Comparison of ENCODE assay signal across 7 mouse cellular contexts in the genomic region with DNA sequence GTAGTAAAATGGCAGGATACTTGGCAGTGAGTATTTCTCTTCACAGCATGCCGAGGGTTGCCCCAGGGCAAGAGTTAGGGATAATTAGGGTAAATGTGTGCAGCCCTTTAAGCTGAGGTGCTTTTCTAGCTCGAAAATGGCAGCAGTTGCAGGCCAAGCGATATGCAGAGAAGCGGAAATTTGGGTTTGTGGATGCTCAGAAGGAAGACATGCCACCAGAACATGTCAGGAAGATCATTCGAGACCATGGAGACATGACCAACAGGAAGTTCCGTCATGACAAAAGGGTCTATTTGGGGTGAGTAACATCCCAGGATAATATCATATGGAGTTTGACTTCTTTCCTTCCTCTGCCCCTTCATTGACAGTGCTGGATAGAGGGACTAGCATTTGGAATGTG. TPM values are rescaled to one million over a fixed set of nuclear protein-coding genes. Genes with fewer than 3 reads are reported as not detected.
A peak's percentile ranks its signal among the peaks of the same experiment; 100 is the strongest.
DNase-seq lines count a peak whose midpoint lies in the region; ATAC-seq and TF ChIP-seq lines count a peak whose summit lies in the region.

No protein-coding gene starts in this region.

- no peak for DNase-seq in lung, postnatal 14 days
- no peak for DNase-seq in right cerebral cortex, adult 18-20 months
- no peak for DNase-seq in adrenal gland, postnatal 14 days

- peak overlapping the region; percentile 83 for H3K4me3 ChIP-seq in lung, embryonic 15.5 days
- H3K4me3 ChIP-seq in embryonic facial prominence, embryonic 13.5 days: peak overlapping the region; percentile 98
- H3K4me3 ChIP-seq in intestine, postnatal 0 days (ENCODE audit: low read depth, low read length): peak overlapping the region; percentile 91
- H3K4me3 ChIP-seq in olfactory bulb, adult 2 months (ENCODE audit: insufficient read depth, low read depth, low read length): peak overlapping the region; percentile 75

- H3K9ac ChIP-seq in lung, embryonic 15.5 days: peak overlapping the region; percentile 91
- H3K9ac ChIP-seq in embryonic facial prominence, embryonic 13.5 days: peak overlapping the region; percentile 99
- H3K9ac ChIP-seq in intestine, postnatal 0 days (ENCODE audit: low read depth, low read length): peak overlapping the region; percentile 92

- no peak for TF ChIP-seq CTCF in intestine, postnatal 0 days (IDR thresholded peaks at IDR 0.05; ENCODE audit: low read depth)
- no peak for TF ChIP-seq CTCF in olfactory bulb, adult 2 months (IDR thresholded peaks at IDR 0.05; ENCODE audit: insufficient read depth, low read depth, low read length)

- WGBS in lung, embryonic 15.5 days: 32% methylated on average over 6 of the region's 6 CpGs
- WGBS in embryonic facial prominence, embryonic 13.5 days: 17% methylated on average over 6 of the region's 6 CpGs
- 28% methylated on average over 6 of the region's 6 CpGs for WGBS in intestine, postnatal 0 days
- 28% methylated on average over 6 of the region's 6 CpGs for WGBS in olfactory bulb, adult 2 months

- no peak overlapping the region for H3K27ac ChIP-seq in lung, embryonic 15.5 days
- peak overlapping the region; percentile 30; the same call in 1 of the 2 replicates for H3K27ac ChIP-seq in embryonic facial prominence, embryonic 13.5 days
- no peak overlapping the region for H3K27ac ChIP-seq in intestine, postnatal 0 days (ENCODE audit: low read depth, low read length)
- no peak overlapping the region for H3K27ac ChIP-seq in olfactory bulb, adult 2 months (ENCODE audit: insufficient read depth, low read depth, low read length)

- H3K27me3 ChIP-seq in lung, embryonic 15.5 days: no peaks in the 10 kb centered on the region
- H3K27me3 ChIP-seq in embryonic facial prominence, embryonic 13.5 days: no peaks in the 10 kb centered on the region
- no peaks in the 10 kb centered on the region for H3K27me3 ChIP-seq in intestine, postnatal 0 days (replicated peaks; ENCODE audit: control insufficient read depth, insufficient read depth, low read length)

- TF ChIP-seq POLR2A in olfactory bulb, adult 2 months (IDR thresholded peaks at IDR 0.05; ENCODE audit: insufficient read depth, low read depth, low read length): no peak

- peaks cover 13% of the 10 kb centered on the region for H3K4me1 ChIP-seq in lung, embryonic 15.5 days
- H3K4me1 ChIP-seq in embryonic facial prominence, embryonic 13.5 days: peaks cover 15% of the 10 kb centered on the region
- H3K4me1 ChIP-seq in intestine, postnatal 0 days (replicated peaks; ENCODE audit: control insufficient read depth, insufficient read depth, low read length): no peaks in the 10 kb centered on the region
- H3K4me1 ChIP-seq in olfactory bulb, adult 2 months (ENCODE audit: control insufficient read depth, insufficient read depth, low read length): peaks cover 2% of the 10 kb centered on the region

- ATAC-seq in lung, embryonic 15.5 days (ENCODE audit: borderline replicate concordance, extremely low read depth, low FRiP score, low TSS enrichment): no peak
- no peak for ATAC-seq in embryonic facial prominence, embryonic 13.5 days (ENCODE audit: insufficient number of reproducible peaks, insufficient read depth, low FRiP score, low TSS enrichment, low read depth)
- no peak for ATAC-seq in intestine, postnatal 0 days

- H3K9me3 ChIP-seq in lung, embryonic 15.5 days: no peaks in the 10 kb centered on the region
- H3K9me3 ChIP-seq in embryonic facial prominence, embryonic 13.5 days: no peaks in the 10 kb centered on the region
- H3K9me3 ChIP-seq in intestine, postnatal 0 days (ENCODE audit: control insufficient read depth): no peaks in the 10 kb centered on the region

- peaks cover 32% of the 10 kb centered on the region for H3K36me3 ChIP-seq in lung, embryonic 15.5 days
- peaks cover 32% of the 10 kb centered on the region for H3K36me3 ChIP-seq in embryonic facial prominence, embryonic 13.5 days
- H3K36me3 ChIP-seq in intestine, postnatal 0 days (ENCODE audit: control insufficient read depth, insufficient read depth): peaks cover 31% of the 10 kb centered on the region

- H3K4me2 ChIP-seq in lung, embryonic 15.5 days: peak overlapping the region; percentile 81
- H3K4me2 ChIP-seq in embryonic facial prominence, embryonic 13.5 days: peak overlapping the region; percentile 94
- peak overlapping the region; percentile 69 for H3K4me2 ChIP-seq in intestine, postnatal 0 days (replicated peaks; ENCODE audit: low read depth)

RNA-seq across cellular contexts. Expression of gene Prpf8, which starts 0.9 kb away (rescaled TPM):
- 56.9 and 57.3 TPM in 2 replicates for polyA plus RNA-seq in lung, embryonic 15.5 days (2015; fragmentation: Nextera tagmentation; extraction: Ambion mirVana)
- polyA plus RNA-seq in embryonic facial prominence, embryonic 13.5 days (2015; fragmentation: Nextera tagmentation; extraction: Ambion mirVana): 62.5 and 63.1 TPM in 2 replicates
- polyA plus RNA-seq in intestine, postnatal 0 days (2015; fragmentation: Nextera tagmentation; extraction: Ambion mirVana): 15.4 and 15.5 TPM in 2 replicates
- polyA plus RNA-seq in olfactory bulb, adult 2 months (2012; ENCODE audit: insufficient read depth, insufficient read length, low replicate concordance, missing spikeins): 102 and 148 TPM in 2 replicates
- total RNA-seq in adrenal gland, postnatal 14 days (2021): 127 and 135 TPM in 2 replicates

RNA-seq across cellular contexts. Expression of gene Rilp, which starts 22.4 kb away (rescaled TPM):
- 0.66 and 0.83 TPM in 2 replicates for polyA plus RNA-seq in lung, embryonic 15.5 days (2015; fragmentation: Nextera tagmentation; extraction: Ambion mirVana)
- polyA plus RNA-seq in embryonic facial prominence, embryonic 13.5 days (2015; fragmentation: Nextera tagmentation; extraction: Ambion mirVana): 0.41 TPM in 1 of 2 replicates, not detected in the other
- 6.8 and 6.9 TPM in 2 replicates for polyA plus RNA-seq in intestine, postnatal 0 days (2015; fragmentation: Nextera tagmentation; extraction: Ambion mirVana)
- polyA plus RNA-seq in olfactory bulb, adult 2 months (2012; ENCODE audit: insufficient read depth, insufficient read length, low replicate concordance, missing spikeins): not detected in 2 replicates
- 14.3 and 15.9 TPM in 2 replicates for total RNA-seq in adrenal gland, postnatal 14 days (2021)

RNA-seq across cellular contexts. Expression of gene Scarf1, which starts 25.8 kb away (rescaled TPM):
- polyA plus RNA-seq in lung, embryonic 15.5 days (2015; fragmentation: Nextera tagmentation; extraction: Ambion mirVana): 16.2 and 16.3 TPM in 2 replicates
- polyA plus RNA-seq in embryonic facial prominence, embryonic 13.5 days (2015; fragmentation: Nextera tagmentation; extraction: Ambion mirVana): 5.0 and 6.0 TPM in 2 replicates
- 2.8 and 3.2 TPM in 2 replicates for polyA plus RNA-seq in intestine, postnatal 0 days (2015; fragmentation: Nextera tagmentation; extraction: Ambion mirVana)
- polyA plus RNA-seq in olfactory bulb, adult 2 months (2012; ENCODE audit: insufficient read depth, insufficient read length, low replicate concordance, missing spikeins): not detected in 2 replicates
- 12.7 and 14.6 TPM in 2 replicates for total RNA-seq in adrenal gland, postnatal 14 days (2021)

RNA-seq across cellular contexts. Expression of gene Tlcd2, which starts 26.0 kb away (rescaled TPM):
- 15.9 and 18.0 TPM in 2 replicates for polyA plus RNA-seq in lung, embryonic 15.5 days (2015; fragmentation: Nextera tagmentation; extraction: Ambion mirVana)
- 37.9 and 38.9 TPM in 2 replicates for polyA plus RNA-seq in embryonic facial prominence, embryonic 13.5 days (2015; fragmentation: Nextera tagmentation; extraction: Ambion mirVana)
- 52.7 and 53.9 TPM in 2 replicates for polyA plus RNA-seq in intestine, postnatal 0 days (2015; fragmentation: Nextera tagmentation; extraction: Ambion mirVana)
- polyA plus RNA-seq in olfactory bulb, adult 2 months (2012; ENCODE audit: insufficient read depth, insufficient read length, low replicate concordance, missing spikeins): not detected in 2 replicates
- 13.9 and 24.7 TPM in 2 replicates for total RNA-seq in adrenal gland, postnatal 14 days (2021)

RNA-seq across cellular contexts. Expression of gene Wdr81, which starts 33.0 kb away (rescaled TPM):
- polyA plus RNA-seq in lung, embryonic 15.5 days (2015; fragmentation: Nextera tagmentation; extraction: Ambion mirVana): 4.5 and 4.8 TPM in 2 replicates
- polyA plus RNA-seq in embryonic facial prominence, embryonic 13.5 days (2015; fragmentation: Nextera tagmentation; extraction: Ambion mirVana): 5.3 and 7.1 TPM in 2 replicates
- 8.8 and 9.9 TPM in 2 replicates for polyA plus RNA-seq in intestine, postnatal 0 days (2015; fragmentation: Nextera tagmentation; extraction: Ambion mirVana)
- polyA plus RNA-seq in olfactory bulb, adult 2 months (2012; ENCODE audit: insufficient read depth, insufficient read length, low replicate concordance, missing spikeins): not detected in 2 replicates
- total RNA-seq in adrenal gland, postnatal 14 days (2021): 14.2 and 16.5 TPM in 2 replicates
